Mouse (Mus musculus) monocyte, adult 5-6 weeks (primary cell): Measurements from ENCODE around the gene Bank1. TPM values are rescaled to one million over a fixed set of nuclear protein-coding genes. Genes with fewer than 3 reads are reported as not detected.

Source experiments
- ATAC-seq: fragments of 153-309, 156-312 bp; replicated peaks from 2 replicates; pipeline ENCODE4 v1.8.0; 2017; ENCODE audit warnings: mild to moderate bottlenecking; ENCODE audit not compliant: low TSS enrichment, insufficient number of reproducible peaks, severe bottlenecking, poor library complexity, low FRiP score
- total RNA-seq: library from RNA; stranded (forward); fragments of 200-1000, 200-491, 200-594 nt; gene quantifications from 3 replicates; pipeline ENCODE4 v1.2.3, GENCODE M21; 2017

Bank1 gene
- total RNA-seq, 1 experiment from 2014 or later, result 96.7 TPM

DNA sequence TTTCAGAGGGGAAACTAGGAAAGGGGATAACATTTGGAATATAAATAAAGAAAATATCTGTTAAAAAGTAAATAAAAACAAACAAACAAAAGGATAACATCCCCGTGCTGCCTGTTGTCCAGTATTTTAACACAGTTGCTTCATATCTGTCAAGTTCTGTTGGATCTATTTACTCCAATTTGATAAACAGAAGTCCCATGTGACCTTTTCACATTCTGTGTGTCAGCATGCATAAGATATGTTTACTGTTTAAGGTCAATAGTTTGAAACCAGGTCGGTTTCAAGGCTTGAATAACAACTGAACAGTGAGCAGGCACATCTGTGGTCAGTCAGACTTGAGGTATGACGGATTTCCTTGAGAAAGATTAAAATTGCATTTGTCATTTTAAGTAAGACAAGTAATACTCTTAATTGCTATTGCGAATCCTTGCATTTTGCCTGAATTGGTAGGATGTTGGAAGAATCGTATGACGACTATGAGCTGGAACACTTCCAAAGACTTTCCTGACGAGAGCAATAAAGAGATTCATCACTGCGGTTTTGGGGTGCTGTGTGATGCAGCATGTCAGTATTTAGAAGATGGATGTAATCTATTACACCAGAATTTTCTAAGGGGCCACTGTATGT lies 60.8 kb downstream of the Bank1 start:
- no peak for ATAC-seq

DNA sequence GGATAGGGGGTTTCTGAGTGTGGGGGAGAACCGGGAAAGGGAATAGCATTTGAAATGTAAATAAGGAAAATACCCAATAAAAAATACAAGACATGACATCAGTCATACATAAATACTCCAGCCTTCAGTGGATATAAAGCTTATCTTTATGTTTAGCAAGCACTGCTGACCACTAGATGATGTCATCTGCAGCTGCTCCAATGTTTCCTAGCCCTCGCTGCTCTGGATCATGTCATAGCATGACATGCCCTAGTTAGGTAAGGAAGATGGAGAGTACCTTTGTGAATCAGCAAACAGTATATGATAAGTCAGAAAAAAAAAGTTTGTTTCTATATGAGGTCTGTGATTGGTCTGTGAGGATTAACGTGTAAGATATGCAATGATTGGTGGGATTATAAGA lies 68.1 kb downstream of the Bank1 start:
- no peak for ATAC-seq

DNA sequence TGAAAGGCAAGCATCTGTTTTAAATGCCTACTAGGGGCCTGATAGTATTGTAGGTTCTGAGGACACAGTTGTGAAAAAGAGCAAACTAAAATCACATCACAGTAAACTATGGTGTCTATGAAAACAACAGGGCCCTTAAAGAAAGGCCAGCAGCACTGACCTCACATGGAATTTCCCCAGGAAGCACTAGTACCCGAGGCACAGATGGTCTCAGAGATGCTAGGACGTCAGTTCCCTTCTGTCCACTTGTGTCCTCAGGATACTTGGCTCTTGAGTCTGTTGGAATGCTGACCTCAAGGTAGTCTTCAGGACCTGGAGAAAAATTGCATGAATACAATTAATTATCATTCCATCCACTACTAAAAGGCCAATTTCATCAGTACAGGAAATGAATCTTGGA lies 71.2 kb downstream of the Bank1 start:
- no peak for ATAC-seq

DNA sequence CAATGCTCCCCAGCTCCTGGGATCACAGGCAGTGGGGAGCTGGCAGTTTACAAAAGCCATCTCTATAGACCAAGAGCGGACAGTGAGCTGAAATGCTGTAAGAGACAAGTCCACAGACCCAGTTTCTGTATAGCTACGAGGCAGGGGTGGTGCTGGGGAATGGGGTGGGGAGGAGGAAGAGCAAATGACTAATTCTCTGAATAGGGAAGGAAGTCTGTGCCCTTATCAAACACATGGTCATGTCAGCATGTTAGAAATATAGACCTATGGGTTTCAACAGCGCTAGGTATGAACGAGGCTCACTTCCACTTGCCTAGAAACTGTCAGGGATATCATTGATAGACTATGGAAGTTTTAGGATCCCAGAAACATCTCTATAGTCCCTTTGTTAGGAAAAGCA lies 73.0 kb downstream of the Bank1 start:
- ATAC-seq, result 0 out of 2 replicates have a peak, but pooled peaks have one; percentile 53

DNA sequence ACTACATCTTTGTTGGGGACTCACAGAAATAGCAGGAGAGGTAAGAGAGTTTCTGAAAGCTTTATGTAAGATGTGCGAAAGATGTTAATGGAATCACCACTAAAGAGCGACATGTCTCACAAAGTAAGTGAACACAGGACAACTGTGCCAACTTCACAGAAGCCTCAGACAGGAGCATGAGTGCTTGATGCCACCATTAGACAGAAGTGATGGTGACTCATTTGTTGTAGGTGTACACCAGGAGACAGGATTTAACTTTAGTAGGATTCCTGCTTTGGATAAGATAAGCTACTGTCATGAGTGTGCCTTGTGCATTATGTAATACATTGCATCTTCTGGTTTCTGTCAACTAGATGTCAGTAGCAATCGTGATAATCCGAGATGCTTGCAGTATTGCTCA lies 74.3 kb downstream of the Bank1 start:
- ATAC-seq, result no peak

DNA sequence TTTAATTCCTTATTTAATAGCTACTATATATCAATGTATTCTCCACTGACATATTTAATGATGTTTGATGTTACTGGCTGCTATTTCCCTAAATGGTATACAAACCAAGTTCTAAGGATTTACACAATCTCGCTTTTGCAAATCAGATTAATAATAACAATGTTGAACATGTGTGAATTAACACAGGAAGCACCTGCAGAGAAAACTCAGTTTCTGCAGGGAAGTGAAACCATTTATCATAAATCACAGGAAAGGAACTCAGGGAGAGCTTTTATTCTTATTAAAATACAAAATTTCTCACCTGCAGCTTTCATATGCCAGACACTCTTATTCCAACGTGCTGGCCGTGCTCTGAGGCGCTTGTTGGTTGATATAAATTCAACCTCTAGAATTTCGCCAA lies 78.5 kb downstream of the Bank1 start:
- no peak for ATAC-seq

DNA sequence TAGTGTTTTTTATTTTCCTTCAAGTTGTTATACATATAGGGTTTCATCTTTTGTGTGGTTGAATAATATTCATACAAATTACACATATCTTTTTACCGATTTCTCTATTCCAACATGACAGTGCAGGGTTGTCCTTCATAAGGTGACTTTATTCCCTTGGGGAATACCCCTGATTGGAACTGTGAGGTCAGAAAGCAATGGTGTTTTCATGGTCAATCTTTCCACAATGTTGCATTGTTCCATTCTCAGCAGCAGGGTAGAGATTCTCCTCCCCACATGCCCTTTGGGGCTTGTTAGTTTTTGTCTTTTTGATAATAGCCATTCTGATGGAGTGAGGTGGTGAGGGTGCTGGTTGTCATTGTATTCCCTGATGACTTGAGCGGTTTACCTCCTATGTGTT lies 80.9 kb downstream of the Bank1 start:
- no peak for ATAC-seq

DNA sequence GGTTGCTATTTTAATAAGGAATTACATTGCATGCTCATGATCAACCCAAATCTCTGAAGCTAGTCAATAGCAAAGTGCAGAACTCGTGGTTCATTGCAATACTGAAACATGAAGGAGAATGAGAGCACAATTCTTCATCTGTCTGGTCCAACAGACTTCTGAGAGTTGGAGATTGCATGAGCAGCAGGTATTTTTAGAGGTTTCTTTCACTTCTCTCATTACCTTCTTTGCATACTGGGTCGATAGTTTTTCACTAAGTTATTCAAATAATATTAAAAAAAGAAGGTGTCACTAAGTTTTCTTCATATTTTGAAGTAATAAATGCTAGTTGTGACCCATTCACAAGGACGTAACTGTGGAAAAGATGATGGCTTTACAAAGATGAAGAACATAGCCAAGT lies 87.1 kb downstream of the Bank1 start:
- ATAC-seq, result no peak

DNA sequence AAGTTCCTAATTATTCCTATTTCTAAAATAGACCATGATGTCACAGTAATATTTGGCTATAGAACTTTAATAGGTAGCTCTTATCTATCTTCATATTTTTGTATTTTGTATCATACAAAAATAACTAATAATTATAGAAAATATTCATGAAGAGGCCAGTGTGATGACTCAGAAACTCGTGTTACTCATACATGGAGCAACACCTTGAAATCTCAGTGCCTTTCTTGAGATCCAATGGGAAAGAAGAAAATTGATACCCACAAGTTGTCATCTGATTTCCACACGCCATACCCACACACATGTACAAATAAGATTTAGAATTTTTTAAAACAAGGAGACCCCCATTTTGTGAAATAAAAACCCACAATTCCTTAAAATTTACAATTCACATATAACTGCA lies 92.4 kb downstream of the Bank1 start:
- ATAC-seq, result no peak

DNA sequence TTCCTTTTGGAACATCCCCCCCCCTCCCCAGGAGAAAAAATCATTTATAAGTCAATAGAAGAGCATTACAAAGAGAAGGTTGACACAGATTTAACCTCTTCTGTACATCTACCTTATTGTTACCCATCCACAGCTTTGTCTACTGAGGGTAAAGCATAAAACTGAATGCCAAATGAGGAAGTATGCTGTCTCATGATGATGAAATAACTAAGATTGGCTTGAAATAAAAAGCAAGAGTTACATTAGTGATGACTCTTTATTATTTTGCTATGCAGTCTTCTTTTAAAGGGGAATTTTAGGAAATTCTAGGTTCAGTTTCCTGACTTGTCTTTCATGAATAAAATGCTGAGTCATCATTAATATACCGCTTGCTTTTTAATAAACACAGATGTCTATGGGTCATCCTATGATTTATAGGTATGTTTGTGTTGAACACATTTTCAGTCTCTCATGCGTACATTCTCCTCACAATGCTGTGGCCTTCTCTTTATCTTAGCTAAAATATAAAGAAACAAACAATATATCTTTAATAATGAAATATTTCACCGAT lies 95.2 kb downstream of the Bank1 start:
- ATAC-seq, result no peak

DNA sequence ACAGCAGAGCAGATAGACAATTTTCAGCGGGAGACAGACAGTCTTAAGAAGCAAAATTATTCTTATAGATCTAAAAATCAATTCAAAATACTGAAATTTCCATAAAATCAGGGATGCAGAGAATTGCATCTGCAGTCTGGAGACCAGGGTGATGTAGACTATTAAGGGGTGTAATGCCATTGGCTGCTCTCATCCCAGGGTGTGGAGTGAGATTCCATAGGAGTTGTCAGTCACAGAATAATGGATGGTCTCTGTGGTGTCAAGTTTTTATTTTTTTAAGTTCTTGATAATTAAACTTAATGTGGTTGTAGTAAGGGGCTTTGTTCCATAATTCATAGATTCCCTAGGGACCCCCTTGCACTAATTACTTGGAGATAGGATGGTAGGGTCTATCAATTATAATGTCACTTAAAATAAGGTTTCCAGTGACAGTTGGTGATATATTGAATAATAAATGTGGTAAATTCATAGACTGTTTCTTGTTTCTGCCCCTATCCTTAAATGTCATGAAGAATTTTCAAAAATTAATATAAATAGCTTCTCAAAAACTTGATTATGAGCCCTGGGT lies 136.1 kb downstream of the Bank1 start:
- no peak for ATAC-seq

DNA sequence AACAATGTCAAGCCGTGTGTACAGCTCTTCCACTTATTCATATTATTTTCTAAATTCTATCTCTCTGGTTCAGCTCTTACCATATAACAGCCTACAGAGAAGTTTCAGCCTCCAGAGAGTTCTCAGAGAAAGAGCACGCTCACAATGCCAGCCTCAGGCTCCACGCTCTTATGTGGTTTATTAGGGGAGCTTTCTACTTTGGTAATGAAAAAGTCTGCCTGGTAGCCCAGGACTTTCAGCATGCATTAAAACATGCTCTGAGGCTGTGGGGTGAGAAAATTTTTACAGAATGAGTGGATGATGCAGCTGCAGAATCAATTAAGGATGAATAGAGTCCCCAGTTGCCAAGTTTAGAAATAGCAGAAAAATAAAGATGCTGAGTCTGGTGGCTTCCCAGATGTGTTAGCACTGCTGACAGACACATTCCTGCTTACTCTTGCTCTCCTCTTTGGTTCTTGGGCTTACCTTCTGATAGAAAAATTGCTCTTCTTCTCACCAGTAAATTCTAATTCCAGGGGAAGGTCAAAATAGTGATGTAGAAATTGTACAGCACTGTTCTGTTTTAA lies 139.2 kb downstream of the Bank1 start:
- no peak for ATAC-seq

DNA sequence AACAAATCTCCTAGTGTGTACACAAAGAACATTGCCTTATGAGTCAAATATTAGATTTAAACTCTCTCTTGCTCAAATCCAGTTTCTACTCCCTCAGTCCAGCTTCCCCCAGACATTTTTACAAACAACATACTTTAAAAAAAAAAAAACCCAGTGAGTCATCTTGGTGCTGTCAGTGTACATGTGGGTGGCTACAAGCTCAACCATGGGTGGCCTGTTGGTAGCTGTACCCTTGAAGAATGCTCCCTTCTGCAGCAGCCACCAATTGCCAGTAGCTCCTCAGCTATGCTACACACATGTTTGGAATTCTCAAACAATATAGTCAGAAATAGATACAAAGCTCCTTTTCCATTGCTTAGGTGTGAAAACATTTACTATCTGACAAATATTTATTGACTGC lies 154.2 kb downstream of the Bank1 start:
- no peak for ATAC-seq

DNA sequence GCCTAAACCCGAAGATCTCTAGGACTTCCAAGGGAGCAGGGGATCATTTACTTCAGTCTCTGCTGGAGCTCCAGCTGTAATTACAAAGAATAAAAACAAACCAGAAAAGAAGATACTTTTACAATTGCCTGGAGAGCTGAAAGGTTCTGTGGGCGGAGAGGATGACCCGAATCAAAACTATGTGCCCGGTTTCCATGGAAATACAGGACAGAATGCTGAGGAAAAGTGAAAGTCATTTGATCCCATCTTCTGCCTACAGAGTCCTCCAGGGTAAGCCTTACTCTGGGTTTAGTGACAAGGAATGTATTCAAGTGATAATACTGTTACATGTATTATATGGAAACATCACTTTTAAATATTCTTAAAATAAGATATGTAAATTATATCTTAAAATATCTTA lies 157.8 kb downstream of the Bank1 start:
- ATAC-seq, result no peak

DNA sequence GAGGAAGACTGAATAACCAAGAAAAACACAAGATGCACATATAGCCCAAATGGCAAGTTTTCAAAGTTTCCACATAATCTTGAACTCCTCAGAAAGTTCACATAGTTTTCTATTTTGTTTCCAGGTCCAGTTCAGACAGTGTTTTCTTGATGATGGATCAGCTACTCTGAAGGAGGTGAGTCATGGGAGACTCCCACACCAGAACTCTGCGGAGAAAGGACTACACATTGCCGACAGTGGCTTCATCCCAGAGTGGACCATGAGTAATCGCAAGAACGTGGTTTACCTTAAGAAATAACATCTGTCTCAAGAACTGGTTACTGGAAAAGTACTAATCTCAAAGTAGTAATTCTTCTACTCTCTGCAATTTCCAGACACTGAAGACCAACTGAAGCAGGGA lies 159.2 kb downstream of the Bank1 start:
- ATAC-seq, result no peak

DNA sequence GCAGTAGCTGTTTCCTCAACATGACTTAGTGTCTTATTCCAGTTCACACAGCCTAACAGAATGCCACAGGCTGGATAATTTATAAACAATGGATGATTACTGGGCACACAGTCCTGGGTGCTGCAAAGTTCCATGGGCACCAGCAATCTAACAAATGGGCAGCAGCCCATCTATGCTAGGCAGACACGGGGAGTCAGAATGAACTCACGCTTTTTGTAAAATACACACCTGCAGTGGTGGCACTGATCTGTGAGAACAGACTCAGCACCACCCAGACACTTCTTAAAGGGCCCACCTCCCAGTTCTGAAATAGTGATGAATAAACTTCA lies 159.9 kb downstream of the Bank1 start:
- no peak for ATAC-seq

DNA sequence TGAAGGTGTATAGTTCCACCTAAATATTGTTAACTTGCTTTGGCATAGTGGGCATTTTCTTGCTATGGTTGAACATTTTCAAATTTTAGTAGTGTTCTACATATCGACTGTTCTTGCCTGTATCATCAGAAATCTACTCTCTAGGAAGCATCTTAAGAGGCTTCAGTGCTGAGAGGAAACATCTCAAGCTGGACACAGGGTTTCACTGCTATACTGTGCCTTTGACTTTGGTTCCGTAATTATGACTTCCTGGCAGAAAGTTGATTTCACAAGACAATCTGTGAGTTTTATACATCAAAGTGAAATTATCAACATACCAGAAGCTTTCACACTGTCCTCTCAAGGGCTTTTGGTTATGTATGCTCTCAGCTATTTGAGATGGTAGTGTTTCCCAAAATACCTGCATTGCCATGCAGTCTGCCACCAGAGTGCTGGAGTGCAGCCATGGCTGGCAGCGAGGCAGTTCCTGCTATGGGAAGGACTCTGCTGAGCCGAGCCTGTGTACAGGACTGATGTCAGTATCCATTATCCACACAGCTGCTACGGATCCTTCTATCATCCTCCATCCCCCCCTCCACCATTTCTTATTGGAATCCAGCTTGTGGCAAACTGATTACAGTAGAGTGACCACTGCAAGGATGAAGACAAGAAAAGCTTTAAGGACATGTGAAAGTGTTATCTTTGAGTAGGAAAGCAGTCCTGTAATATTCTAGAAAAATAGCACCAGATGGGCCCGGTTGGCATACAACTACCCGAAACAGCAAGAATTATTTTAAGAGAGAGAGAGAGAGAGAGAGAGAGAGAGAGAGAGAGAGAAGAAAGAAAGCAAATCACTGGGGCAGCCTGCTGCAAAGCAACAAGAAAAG lies 160.5 kb downstream of the Bank1 start:
- no peak for ATAC-seq

DNA sequence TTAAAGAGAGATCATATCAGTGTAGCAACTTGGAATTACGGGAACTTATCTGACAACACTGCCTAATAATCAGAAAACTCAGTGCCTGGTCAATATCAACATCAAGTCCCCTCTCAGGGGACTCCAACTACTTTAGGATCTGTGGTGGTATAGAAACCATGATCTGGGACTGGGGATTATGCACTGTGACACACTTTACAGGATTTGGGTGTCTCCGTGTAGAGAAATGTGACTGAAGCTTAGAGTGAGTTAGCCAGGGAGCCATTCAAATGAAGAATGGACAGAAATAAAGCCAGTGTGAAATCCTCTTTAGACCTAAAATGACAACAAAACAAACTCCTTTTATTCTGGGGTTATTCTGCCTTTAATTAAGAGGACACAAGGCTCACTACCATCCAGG lies 167.8 kb downstream of the Bank1 start:
- no peak for ATAC-seq

DNA sequence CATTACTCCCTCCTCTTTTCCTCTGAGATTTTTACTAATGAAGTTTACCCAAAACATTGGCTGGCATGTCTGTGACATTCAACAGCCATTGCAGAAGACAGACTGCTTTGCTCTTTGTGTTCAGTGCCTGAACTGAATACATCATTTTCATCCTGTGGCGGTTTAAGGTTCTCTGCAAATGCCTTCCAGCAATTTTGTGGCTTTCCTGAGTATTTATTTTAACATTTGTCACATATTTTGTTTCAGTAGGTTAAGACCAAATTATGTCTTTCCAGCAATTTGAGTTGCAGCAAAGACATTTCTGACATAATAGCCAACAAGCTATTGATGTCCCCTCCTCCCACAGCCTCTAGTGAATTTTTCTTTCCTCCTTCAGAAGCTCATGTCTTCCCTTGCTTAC lies 170.3 kb downstream of the Bank1 start:
- no peak for ATAC-seq

DNA sequence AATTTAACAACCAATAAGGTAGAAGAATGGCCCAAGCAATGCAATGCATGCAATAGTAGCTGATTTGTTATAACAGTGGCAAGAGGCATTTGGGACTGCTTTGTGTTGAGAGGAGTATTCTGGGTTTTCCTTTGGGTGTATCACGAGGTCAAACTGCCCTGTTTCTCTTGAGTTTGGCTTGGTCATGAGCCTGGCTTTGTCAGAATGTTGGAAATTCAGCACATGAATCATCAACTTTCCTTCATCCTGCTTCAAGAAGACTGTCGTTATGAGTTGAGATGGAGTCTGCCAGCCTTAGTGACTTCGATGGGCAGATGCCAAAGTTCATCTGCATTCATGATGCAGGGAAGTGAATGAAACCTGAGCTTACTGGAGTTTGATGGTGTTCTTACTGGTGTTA lies 175.0 kb downstream of the Bank1 start:
- no peak for ATAC-seq
